Mouse (Mus musculus) heart, embryonic 14.5 days (tissue): ENCODE results near the gene Eif2b4. TPM values are rescaled to one million over a fixed set of nuclear protein-coding genes. Genes with fewer than 3 reads are reported as not detected.
"Not testable (repeated sequence)": the region's sequence is repeated elsewhere in the genome, so short reads cannot be mapped to it uniquely, and the experiment has no call there.

ENCODE experiments used
- ATAC-seq: fragments of 200-750 bp; cut with Nextera tagmentation; 2 replicates; pipeline ENCODE4 v1.8.0; 2017; ENCODE audit warnings: low read depth, moderate TSS enrichment; ENCODE audit not compliant: insufficient number of reproducible peaks, insufficient read depth, low FRiP score
- H3K27ac ChIP-seq, 2 experiments: fragments of 200-500 bp in 1 of 2; fragments of 300-500 bp in 1 of 2; sonication (generic) in 1 of 2; replicated peaks in 1 of 2; 2 replicates each; pipeline ENCODE4 v1.5.1; 2012 to 2014; ENCODE audit warnings: low read depth in 2 of 2, low read length in 2 of 2, control low read depth in 1 of 2, mild to moderate bottlenecking in 1 of 2, mixed read lengths in 1 of 2; ENCODE audit not compliant: control insufficient read depth in 1 of 2, insufficient read depth in 1 of 2
- H3K27me3 ChIP-seq: fragments of 300-500 bp; sonication (generic); 2 replicates; pipeline ENCODE4 v1.6.1; 2014; ENCODE audit warnings: mild to moderate bottlenecking, low read length, control low read depth; ENCODE audit not compliant: control insufficient read depth, insufficient read depth
- H3K36me3 ChIP-seq: fragments of 300-500 bp; sonication (generic); 2 replicates; pipeline ENCODE4 v1.6.1; 2014; ENCODE audit warnings: mild to moderate bottlenecking, control low read depth, low read length, mixed read lengths; ENCODE audit not compliant: control insufficient read depth, insufficient read depth
- H3K4me1 ChIP-seq, 2 experiments: fragments of 200-500 bp in 1 of 2; fragments of 300-500 bp in 1 of 2; sonication (generic) in 1 of 2; 2 replicates each; pipeline ENCODE4 v1.6.1; 2012 to 2014; ENCODE audit warnings: low read length in 2 of 2, control low read depth in 1 of 2, mixed read lengths in 1 of 2; ENCODE audit not compliant: control insufficient read depth in 2 of 2, insufficient read depth in 2 of 2
- H3K4me2 ChIP-seq: fragments of 300-500 bp; sonication (generic); 2 replicates; pipeline ENCODE4 v1.6.1; 2014; ENCODE audit warnings: mild to moderate bottlenecking, low read length
- H3K4me3 ChIP-seq, 2 experiments: fragments of 200-500 bp in 1 of 2; fragments of 300-500 bp in 1 of 2; sonication (generic) in 1 of 2; 2 replicates each; pipeline ENCODE4 v1.5.1; 2012 to 2014; ENCODE audit warnings: low read length in 2 of 2, mild to moderate bottlenecking in 2 of 2, control low read depth in 1 of 2, low read depth in 1 of 2, moderate library complexity in 1 of 2; ENCODE audit not compliant: control insufficient read depth in 1 of 2, insufficient read depth in 1 of 2
- H3K9ac ChIP-seq: fragments of 300-500 bp; sonication (generic); 2 replicates; pipeline ENCODE4 v1.6.1; 2014; ENCODE audit warnings: mild to moderate bottlenecking, low read length
- H3K9me3 ChIP-seq: fragments of 300-500 bp; sonication (generic); 2 replicates; pipeline ENCODE4 v1.6.1; 2016; ENCODE audit warnings: low read length, control low read depth; ENCODE audit not compliant: control insufficient read depth
- WGBS: fragments of 180-500 bp; shearing (Covaris S2); extraction: QIAGEN DNeasy Blood & Tissue Kit; methylation state at CpG from one replicate; pipeline ENCODE4 v1.1.7; 2014; 5-methylcytosine and 5-hydroxymethylcytosine counted together
- polyA plus RNA-seq: library from polyadenylated mRNA; unstranded; fragments of >200 nt; fragmentation: Nextera tagmentation; extraction: Ambion mirVana; gene quantifications from 2 replicates; pipeline ENCODE4 v1.2.1, GENCODE M21; 2014

Eif2b4 gene
- polyA plus RNA-seq, 1 experiment from 2014 or later: 50.7 TPM

- peak within 1 kb of the TSS; percentile 75 to 93 for H3K4me3 ChIP-seq
- H3K27me3 ChIP-seq: no peaks in the 10 kb centered on the region
- peak; percentile 97 for ATAC-seq
- peak within 1 kb of the TSS; percentile 84 for H3K4me2 ChIP-seq
- peak within 1 kb of the TSS; percentile 88 for H3K9ac ChIP-seq
- peaks cover 5 to 21% of the 10 kb centered on the region in 2 experiments; a peak in 3 of 4 replicates for H3K4me1 ChIP-seq
- no peaks in the 10 kb centered on the region for H3K9me3 ChIP-seq
- H3K36me3 ChIP-seq: no peaks in the 10 kb centered on the region
- WGBS: under 1% methylated on average over 68 of the region's 70 CpGs
- peak within 1 kb of the TSS; percentile 83 to 92 for H3K27ac ChIP-seq
These were observed 27.4 kb upstream of the Eif2b4 start, which contains the start of gene Ppm1g for GRCm38 (mm10) chr5:31220448-31221303. Gene Ppm1g (minus strand): TSS chr5:31220687.

GRCm38 (mm10) chr5:31219911-31220447 is 26.7 kb upstream of the Eif2b4 start:
- Histone ChIP-seq H3K27me3 (no peaks in the 10 kb centered on the region), H3K4me2 (peak overlapping the region; percentile 84), H3K4me3 (peak overlapping the region; percentile 57 to 93), H3K4me1 (peaks cover 5 to 21% of the 10 kb centered on the region in 2 experiments; a peak in 3 of 4 replicates), H3K9me3 (no peaks in the 10 kb centered on the region), H3K36me3 (no peaks in the 10 kb centered on the region), H3K27ac (peak overlapping the region; percentile 58 to 83), H3K9ac (peak overlapping the region; percentile 88)
- ATAC-seq: peak; percentile 55
- 0% methylated on average over 39 of the region's 40 CpGs for WGBS

GRCm38 (mm10) chr5:31219474-31219873 is 26.2 kb upstream of the Eif2b4 start:
- H3K4me2 ChIP-seq: peak overlapping the region; percentile 84

GRCm38 (mm10) chr5:31219070-31219469 is 25.8 kb upstream of the Eif2b4 start:
- Histone ChIP-seq H3K27ac (peak overlapping the region in 1 of 2 experiments; percentile 6; a peak in 1 of 4 replicates), H3K9me3 (no peaks in the 10 kb centered on the region), H3K4me3 (peak overlapping the region in 1 of 2 experiments; percentile 93; a peak in 2 of 4 replicates), H3K36me3 (no peaks in the 10 kb centered on the region), H3K4me2 (peak overlapping the region; percentile 84), H3K9ac (peak overlapping the region; percentile 88), H3K27me3 (no peaks in the 10 kb centered on the region), H3K4me1 (peaks cover 5 to 21% of the 10 kb centered on the region in 2 experiments; a peak in 3 of 4 replicates)
- no peak for ATAC-seq
- 4% methylated on average over 2 of the region's 2 CpGs for WGBS

More at GRCm38 (mm10) chr5:31219474-31219873, 26.2 kb upstream of the Eif2b4 start:
- Histone ChIP-seq H3K27ac (peak overlapping the region; percentile 58 to 83), H3K27me3 (no peaks in the 10 kb centered on the region), H3K4me1 (peaks cover 5 to 21% of the 10 kb centered on the region in 2 experiments; a peak in 3 of 4 replicates), H3K4me3 (peak overlapping the region; percentile 57 to 93), H3K9ac (peak overlapping the region; percentile 88), H3K36me3 (no peaks in the 10 kb centered on the region), H3K9me3 (no peaks in the 10 kb centered on the region)
- ATAC-seq: no peak
- WGBS: under 1% methylated on average over 11 of the region's 11 CpGs

GRCm38 (mm10) chr5:31218294-31218693 is 25.1 kb upstream of the Eif2b4 start:
- no peaks in the 10 kb centered on the region for H3K27me3 ChIP-seq
- no peak overlapping the region; the same call in 1 of the 2 replicates for H3K9ac ChIP-seq
- whole genome bisulfite sequencing: 46% methylated on average over 7 of the region's 7 CpGs
- H3K4me3 ChIP-seq: no peak overlapping the region
- no peak overlapping the region for H3K27ac ChIP-seq
- H3K4me2 ChIP-seq: no peak overlapping the region
- no peaks in the 10 kb centered on the region for H3K9me3 ChIP-seq
- H3K4me1 ChIP-seq: peaks cover 5 to 21% of the 10 kb centered on the region in 2 experiments; a peak in 3 of 4 replicates
- no peaks in the 10 kb centered on the region for H3K36me3 ChIP-seq
- ATAC-seq: no peak

- not testable (repeated sequence) for H3K36me3 ChIP-seq, ATAC-seq, H3K4me2 ChIP-seq, H3K9me3 ChIP-seq, H3K4me3 ChIP-seq, H3K9ac ChIP-seq, H3K27me3 ChIP-seq, H3K27ac ChIP-seq
- H3K4me1 ChIP-seq: peaks cover 5 to 21% of the 10 kb centered on the region in 2 experiments; a peak in 3 of 4 replicates
- WGBS: 81% methylated on average over 6 of the region's 6 CpGs
These were observed 23.3 kb upstream of the Eif2b4 start for GRCm38 (mm10) chr5:31216554-31216953.

- Histone ChIP-seq H3K4me2 (no peak overlapping the region), H3K9ac (no peak overlapping the region), H3K4me3 (no peak overlapping the region), H3K27me3 (no peaks in the 10 kb centered on the region), H3K9me3 (peaks cover 6% of the 10 kb centered on the region), H3K36me3 (peaks cover 72% of the 10 kb centered on the region), H3K4me1 (peaks cover 5 to 15% of the 10 kb centered on the region in 2 experiments; a peak in 2 of 4 replicates), H3K27ac (no peak overlapping the region)
- 89% methylated on average over 6 of the region's 6 CpGs for WGBS
- ATAC-seq: no peak
These were observed 11.2 kb upstream of the Eif2b4 start for GRCm38 (mm10) chr5:31204421-31204820.
